Mouse (Mus musculus) retina, adult 2 months (tissue): ENCODE data around the gene Ang.

ENCODE experiments used
- DNase-seq: peaks from one replicate; pipeline ENCODE4 v3.0.0-alpha.2; 2012; ENCODE audit warnings: low read depth, low spot score

Ang gene

DNA sequence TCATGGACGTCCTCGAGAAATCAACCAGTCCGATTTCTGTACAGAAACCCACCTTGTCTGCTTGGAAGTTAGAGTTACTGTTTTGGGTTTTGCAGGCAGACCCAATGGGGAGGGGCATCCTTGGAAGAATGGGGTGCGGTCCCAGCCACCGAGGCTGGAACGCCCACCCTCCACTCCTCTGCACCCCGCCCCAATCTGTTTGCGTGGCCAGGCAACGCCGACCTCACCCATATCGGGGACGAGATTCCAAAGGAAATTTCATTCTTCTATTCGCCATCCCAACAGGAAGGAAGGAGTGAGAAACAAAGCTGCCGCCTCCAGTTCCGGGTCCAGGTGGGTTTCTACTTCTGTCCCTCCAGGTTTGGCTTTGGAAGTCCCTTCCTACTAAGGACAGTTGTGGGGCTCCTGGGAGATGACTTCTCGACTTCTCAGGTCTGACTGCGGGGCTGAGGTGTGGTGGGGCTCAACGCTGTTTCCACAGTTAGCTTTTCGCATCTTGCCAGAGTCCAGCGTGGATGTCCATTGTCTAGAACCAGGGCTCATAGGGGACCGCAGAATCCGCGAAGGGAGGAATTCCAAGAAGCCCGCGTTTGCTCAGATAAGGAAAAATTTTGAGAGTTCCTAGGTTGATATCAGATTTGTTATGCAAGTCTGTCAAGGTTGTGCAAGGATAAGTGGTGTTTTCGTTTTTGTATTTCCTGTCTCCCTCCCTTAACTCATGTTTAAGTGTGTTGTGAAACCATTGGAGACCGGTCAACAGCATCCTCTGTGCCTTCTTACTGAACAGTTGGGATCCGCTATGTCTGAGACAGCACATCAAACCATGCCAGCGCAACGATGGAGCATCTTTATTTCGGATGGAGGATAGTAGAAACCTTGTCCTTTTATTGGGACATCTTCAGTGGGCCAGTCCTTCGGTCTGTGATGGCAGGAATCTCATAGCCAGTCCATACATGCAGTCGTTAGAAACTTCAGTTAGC lies at the start of gene Ang, which contains the start of gene Rnase4:
Ang (plus strand) TSS at position 230 of the 980 bp plus-strand sequence.
Rnase4 (plus strand) TSS at position 157 of the 980 bp plus-strand sequence.
- no peak for DNase-seq

DNA sequence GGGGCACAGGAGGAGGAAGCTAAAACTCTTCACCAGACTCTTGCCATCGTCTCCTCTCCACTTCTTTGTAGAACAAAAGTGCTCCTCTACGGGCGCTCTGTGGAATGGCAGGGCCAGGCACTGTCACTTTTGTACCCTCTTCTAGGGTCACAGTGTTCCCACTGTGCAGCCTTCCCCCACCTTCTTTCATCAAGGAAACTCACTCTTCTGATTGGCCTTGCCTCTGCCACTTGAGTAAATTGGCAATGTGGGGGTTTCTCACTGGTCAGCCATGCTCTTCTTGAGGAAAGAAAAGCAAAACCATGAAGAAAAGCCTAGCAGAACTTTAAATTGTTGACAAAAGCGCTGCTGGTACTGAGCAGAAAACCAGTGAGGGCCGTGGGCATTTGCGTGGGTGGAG lies 49.2 kb upstream of the Ang start, which contains the start of gene Rnase9:
Rnase9 (minus strand) TSS at position 101 of the 400 bp plus-strand sequence.
- no peak for DNase-seq

DNA sequence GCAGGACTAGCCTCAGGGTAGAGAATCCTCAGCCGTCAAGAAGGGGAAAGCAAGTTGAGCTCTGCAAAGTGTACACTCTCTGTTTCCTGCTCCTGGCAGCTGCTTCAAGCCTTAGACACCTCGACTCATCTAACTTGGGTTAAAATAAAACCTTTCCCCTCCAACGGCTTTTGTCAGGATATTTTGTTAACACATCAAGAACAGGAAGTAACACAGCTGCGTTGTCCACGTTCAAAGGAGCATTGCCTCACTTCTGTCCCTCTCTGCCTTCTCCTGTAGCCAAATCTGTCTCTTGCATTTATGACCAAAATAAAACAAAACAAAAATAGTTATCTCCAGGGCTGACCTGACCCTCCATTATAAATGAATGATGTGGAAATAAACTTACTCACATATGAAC lies 43.1 kb upstream of the Ang start:
- DNase-seq: no peak

DNA sequence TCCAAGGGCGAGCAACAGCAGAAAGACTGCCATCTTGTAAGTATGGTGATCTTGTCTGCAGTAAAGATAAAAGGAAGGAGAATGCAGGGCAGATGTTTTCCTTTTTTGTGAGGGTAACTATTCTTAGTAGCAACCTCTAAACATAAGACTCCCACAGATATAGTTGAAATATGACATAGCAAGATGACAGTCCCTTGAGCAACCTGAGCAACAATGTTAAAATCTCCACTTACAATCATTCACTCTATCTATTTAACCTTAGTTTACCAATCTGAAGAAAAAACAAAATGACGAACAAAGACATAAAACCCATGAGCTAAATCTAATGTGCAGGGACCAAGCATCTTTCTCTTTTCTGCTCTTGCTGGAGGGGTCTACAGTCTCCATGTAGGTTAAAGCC lies 40.9 kb upstream of the Ang start, which contains the start of gene Rnase11:
Rnase11 (minus strand) TSS at position 101 of the 400 bp plus-strand sequence.
- DNase-seq: no peak

DNA sequence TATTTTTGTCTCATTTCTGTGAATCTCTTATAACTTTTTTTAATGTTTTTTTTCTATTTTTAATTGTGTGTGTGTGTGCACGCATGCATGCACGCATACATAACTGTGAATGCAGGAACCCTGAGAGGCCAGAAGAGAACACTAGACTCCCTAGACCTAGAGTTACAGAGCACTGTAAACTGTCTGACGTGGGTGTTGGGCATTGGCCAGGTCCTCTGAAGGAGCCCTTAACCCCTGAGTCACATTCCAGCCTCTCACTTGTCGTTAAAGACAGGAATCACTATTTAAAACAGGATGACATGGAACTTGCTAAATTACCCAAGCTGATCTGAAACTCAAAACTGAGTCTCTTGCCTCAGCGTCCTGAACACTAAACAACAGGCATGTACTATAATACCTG lies 39.0 kb upstream of the Ang start:
- no peak for DNase-seq

DNA sequence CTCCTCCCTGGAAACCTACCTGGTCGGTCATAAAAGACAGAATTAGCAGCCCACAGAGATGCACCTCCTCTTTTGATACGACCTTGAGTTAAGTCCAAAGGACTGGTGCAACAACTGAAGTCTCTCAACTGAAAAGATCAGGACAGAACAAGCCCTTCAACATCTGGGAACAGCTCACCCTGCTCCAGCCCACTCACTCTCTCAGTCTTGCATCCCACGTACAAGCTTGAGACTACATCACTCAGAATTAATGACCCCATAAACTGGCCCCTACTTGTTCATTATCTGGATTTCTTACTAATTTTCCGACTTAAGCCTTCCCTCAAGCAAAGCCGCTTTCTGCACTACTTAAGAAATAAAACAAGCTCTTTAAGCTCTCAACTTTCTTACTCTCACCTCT lies 37.8 kb upstream of the Ang start:
- DNase-seq: no peak

DNA sequence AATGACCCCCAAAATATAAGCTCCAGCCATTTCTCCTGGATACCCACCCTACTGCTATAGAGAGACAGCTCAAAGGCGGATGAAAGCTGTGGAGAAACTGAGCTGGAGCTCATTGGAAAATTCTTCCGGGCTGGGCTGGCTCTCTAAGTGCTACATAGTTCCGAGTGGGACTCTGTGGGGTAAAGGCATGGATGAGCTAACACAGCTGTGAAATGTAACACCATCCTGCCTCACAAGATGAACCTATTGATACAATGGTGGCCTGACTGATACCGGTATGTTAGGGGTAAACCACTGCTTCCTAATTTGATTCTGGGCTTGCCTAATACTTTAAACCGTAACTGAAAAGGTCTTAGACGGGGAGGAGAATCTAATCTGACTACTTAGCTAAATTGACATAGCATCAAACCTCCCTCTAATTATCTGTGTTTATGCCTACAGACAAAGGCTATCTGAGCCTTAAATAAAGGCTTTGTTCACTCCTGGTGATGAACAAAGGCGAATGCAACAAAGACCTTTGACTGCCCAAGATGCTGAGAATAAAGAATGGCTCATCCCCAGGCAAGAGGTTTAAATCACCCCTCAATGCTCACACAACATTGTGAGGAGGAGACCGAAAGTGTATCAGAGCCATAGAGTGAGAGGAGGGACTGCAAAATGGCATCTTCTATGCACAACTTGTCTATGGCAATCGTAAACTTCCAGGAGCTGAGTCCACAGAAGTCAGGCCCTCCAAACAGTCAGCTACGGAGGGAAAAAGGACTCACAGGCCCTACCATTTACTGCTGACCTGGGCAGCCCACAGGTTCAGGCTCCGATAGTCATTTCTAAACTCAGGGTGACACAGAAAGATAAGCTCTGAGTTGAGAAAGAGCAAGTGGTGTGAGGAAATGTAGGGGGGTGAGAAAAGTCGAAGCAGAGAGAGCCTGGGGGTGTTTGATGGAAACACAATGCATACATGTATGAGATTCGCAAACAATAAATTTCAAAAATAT lies 36.4 kb upstream of the Ang start:
- no peak for DNase-seq

DNA sequence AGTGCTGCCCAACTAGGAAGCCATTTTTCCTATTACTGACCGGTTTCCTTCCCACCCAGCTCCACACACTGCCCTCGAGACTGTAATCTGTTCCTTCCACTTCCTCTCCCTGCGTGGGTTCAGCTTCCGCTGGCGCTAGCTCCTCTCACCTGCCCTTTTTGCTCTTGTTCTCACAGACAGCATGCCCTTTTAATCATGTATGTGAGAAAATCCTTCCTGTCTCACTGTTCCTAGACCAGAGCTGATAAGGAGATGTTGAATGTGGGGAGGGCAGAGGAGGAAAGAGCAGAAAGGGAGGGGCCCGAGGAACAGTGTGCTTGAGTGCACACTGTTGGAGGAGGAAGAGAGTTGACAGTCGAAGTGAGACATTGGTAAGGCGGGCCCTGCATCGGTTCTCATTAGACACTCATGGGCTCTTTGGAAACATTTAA lies 33.5 kb upstream of the Ang start, which contains the start of gene Rnase12:
Rnase12 (minus strand) TSS at position 261 of the 431 bp plus-strand sequence.
- no peak for DNase-seq

DNA sequence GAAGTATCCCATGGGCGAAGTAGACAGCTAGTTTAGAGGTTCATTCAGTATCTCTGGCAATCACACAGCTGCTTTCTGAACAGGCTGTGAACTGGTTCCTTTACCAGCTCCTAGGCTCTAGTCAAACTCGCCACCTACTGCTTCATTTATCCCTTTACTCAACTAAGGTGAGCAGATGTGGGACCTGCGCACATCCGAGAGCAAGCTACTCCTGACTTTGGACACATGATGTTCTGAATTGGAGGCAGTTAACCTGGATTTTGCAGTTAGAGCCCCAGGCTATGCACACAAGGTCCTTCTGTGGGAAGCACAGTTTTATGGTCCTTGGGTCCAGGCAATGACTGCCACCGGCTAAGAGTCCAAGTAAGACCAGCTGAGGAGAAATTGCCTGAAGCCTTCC lies 30.2 kb upstream of the Ang start:
- no peak for DNase-seq

DNA sequence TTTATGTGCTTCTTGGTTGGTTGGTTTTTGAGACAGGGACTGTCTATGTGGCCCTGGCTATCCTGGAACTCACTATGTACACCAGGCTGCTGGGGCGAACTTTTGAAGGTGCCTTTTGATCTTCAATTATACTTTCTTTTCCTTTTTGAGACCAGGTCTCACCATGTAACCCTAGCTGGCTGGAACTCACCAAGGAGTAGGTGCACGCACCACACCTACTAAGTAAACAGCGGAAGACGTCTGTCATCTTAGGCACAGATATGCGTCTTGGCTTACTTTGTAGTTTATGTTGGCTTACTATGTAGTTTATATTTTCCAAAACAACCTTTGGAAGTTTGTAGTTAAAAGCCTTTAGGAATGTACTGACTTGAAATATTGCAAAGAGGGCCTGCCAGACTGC lies 22.0 kb upstream of the Ang start:
- no peak for DNase-seq

DNA sequence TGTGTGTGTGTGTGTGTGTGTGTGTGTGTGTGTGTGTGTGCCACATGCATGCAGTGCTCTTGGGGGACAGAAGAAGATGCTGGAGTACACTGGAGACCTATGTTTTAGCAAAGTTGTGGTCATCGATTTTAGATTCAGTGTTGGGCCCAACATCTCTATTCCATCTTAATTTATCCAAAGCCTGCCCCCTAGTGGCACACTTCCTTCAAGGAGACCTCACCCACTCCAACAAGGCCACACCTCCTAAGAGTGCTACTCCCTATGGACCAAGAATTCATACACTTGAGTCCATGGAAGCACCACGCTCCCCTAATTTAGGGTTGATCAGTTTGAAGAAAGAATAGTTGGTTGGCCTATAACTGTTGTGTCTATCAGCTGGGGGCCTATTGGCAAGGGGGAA lies 21.3 kb upstream of the Ang start:
- DNase-seq: no peak

DNA sequence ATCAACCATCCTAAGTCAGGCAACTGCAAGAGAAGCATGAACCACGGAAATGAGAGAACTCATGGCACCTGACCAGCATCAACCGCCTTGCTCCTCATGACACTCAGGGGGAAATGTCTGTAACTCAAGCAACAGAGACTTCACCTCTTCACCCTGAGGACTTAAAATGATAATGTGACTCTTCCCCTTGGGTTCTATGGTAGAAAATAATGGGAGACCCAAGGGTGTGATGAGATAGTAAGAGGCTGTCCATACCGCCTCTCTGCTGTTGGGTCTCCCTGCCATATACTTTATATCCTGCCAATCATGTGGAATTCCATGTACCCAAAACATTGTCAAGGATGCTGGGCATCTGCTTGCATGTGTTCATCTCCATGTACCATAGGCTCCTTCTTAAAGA lies 16.6 kb upstream of the Ang start, which contains the start of gene Olfr750:
Olfr750 (minus strand) TSS at position 101 of the 400 bp plus-strand sequence.
- no peak for DNase-seq

DNA sequence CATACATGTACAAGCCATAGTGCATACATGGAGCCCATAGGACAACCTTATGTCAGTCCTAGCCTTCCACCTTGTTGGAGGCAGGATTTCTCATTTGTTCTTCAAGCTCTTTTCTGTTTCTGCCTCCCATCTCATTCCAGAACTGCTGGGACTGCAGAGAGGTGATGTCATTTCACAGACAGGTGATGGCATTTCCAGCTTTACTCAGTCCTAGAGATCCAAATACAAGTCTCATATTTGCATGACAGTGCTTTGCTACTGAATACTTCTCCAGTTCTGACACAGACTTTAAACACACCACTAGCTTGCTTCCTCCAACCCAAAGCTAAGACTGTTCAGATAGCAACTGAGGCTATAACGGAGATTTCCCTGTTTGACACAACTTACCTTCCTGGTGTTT lies 11.8 kb upstream of the Ang start:
- no peak for DNase-seq

DNA sequence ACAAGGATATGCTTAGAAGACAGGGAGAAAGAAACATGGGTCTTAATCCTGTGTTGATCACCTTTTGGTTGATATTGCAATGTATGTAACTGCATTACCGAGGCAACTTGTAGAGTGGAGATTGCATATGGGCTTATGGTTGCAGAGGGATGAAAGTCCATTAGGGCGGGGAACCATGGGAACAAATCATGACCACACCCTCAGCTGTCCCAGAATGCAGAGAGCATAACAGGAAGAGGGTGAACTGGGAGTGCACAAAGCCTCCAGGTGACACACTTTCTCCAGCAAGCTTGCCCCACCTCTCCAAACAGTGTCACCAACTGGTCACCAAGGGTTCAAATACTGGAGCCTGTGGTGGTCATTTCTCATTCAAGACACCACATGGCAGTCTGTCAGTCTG lies 9.9 kb upstream of the Ang start:
- no peak for DNase-seq

DNA sequence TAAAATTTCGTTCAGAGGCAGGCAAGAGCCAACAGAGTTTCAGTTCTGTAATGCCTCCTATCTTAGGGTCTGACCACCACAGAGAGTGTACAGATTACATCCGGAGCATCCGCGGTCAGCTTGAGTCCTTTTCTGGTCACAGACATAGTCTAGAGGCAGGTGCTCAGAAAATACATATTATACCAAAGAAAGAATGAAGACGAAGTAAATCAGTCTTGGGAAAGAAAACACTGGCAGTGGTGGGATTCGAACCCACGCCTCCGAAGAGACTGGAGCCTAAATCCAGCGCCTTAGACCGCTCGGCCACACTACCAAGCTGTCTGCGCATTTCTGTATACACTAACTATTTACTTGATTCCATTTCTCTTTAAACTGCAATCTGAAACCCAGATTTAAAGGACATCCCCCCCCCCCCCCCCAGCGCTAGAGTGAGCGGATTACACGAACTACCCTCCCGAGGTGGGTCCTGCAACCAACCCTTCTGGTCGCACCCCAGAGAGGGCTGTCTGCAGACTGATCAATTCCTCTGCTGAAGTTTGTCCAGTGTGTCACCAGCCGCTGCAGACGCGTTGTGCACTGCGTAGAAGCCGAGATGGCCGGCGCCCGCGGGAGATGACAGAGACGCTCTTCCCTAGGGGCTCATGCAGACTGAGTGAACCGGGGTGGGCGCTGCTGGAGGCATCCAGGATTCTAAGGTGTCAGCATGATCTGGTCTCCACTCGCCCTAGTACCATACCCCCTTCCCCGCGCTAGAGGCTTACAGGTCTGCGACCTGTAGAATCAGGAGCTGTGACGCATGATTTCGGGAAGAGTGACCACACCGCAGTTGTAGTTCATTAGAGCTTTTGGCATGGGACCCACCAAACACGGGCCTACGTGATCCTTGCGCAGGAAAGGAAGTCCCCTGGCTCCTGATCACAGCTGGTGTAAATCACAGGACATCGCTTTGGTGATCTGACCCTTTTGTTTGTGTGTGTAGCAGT lies 8.1 kb upstream of the Ang start:
- no peak for DNase-seq

DNA sequence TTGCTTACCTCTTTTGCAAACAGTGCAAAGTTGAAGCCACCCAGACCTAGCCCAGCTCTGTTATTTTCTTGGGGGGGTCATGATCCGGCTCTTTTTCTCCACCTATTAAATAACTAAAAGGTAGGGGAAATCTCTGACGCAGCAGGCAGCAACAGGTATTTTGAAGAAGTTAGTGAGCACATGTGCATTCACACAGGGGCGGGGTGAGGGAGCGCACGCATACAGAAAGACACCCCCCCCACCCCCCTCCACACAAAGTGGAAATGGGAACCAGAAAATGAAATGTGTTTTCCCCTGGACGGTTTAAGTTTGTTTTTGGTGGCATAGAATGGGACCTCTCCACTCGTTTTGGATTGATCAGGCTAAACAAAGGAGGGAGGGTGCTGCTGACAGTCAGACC lies 7.1 kb upstream of the Ang start:
- DNase-seq: no peak

DNA sequence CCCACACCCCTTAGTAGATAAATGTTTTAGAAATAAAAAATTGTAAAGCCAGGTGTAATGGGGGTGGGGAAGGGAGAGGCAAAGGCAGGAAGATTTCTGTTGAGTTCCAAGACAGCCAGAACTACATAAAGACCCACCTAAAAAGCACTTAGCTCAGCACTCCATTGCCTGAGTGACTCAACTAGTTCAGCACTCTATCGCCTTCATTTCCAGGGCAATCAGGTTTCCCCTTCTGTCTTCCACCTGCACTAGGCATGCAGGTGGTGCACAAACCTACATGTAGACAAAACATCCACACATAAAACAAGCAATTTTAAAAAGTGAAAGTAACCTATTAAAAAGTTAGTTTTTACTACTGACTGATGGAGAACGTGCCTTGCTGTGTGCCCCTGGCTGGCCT lies 5.9 kb upstream of the Ang start:
- no peak for DNase-seq

DNA sequence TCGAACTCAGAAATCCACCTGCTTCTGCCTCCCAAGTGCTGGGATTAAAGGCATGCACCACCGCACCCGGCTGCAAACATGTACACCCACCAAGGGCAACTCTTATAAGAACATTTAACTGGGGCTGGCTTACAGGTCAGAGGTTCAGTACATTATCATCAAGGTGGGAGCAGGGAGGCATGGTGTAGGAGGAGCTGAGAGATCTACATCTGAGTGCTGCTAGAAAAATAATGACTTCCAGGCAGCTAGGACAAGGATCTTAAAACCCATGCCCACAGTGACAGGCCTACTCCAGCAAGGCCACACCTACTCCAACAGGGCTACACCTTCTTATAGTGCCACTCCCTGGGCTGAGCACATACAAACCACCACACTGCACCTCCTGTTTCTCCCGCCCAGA lies 5.0 kb upstream of the Ang start:
- DNase-seq: no peak

DNA sequence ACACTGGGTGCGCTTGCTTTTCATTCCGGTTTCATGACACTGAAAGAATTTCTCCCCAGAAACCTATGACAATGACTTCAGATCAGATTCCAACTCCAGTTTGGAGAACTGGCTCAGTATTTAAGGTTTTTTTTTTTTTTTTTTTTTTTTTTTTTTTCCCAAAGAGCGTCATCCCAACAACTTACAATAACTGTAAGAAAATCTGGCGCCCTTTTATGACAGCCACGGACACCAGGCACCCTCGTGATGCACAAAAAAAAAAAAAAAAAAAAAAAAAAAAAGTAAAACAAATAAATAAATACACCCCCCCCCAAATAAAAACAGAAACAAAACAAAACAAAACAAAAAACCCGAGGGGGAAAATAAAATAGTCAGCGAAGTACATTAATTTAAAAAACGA lies 3.2 kb upstream of the Ang start:
- DNase-seq: no peak

DNA sequence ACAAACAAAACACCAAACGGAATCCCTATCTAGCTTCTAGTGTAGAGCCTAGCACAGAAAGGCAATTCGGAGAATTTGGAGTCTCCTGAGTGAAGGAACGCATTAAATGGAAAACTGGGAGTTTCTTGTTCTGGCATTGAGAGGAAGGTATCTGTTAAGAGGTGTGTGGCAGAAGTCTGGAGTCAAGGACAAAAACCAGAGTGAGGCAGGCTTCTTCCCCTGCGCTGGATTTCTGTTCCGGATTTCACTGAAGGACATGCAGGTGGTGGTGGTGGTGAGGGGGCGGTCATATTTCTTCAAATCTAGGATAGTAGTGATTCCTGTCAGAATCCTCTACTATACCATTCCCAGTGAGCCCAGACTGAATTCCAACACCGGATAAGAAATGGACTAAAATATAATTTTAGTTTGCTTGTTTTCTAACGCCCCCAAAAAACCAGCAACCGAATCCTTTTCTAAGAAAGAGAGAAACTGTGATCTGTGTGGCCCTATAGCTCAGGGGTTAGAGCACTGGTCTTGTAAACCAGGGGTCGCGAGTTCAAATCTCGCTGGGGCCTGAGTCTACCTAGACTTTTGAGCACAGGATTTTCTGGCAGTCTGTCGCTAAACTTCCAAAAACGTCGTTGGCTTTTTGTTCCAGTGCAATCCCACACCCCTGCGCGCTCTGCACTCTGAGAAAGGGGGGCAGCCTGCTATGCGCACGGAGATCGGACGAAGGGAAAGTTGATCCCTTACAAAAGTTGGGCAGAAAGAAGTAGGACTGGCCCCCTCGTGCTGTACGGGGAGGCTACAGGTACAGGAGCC lies 2.6 kb upstream of the Ang start:
- DNase-seq: no peak
